Mouse (Mus musculus): ENCODE measurements around the gene Eva1a.

The Eva1a gene

DNA sequence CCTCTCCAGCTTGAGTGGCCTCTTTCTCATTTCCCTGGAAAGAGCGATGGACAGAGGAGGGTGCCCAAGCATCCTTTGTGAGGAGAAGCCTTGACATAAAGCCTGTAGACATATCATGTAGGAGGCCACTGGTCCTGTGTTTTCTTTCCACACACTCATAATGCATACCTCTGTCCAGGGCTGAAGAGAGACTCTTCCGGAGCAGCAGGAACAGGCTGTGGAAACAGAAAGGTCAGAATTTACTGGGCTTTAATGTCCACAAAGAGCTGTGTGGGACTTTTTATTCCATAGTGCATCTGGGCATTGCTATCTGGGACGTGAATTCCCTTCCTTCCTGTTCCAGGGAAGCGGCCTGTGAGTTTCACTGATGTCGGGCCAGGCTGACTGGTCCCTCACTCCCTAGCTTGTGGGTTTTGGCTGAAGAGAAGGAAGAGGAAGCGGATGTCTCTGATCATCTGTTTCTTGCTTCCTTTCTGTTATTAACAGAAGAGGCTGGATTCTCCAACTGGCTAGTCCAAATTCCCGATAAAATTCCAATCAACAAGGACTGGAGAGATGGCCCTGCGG lies 25.8 kb downstream of the Eva1a start:
- DNase-seq (ENCODE audit: low read depth, low spot score) = no peak

DNA sequence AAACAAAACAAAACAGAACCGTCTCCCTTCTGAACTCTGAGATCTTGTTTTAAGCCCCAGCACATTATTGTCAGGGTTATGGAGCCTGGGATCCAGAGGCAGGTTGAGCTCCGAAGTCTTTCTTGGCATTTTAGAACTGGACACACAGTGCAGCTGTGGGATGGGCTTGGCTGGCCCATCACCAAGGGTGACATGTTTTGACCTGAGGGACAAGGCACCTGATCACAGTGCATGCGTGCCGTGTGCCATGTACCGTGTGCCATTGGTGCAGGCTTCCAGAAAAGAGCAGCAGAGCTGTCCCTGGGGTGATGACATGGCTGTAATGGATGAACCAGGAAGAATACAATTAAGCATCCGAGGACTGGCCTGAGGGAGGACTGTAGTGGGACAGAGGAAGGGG lies 29.6 kb downstream of the Eva1a start:
- DNase-seq (ENCODE audit: low read depth, low spot score) = no peak

DNA sequence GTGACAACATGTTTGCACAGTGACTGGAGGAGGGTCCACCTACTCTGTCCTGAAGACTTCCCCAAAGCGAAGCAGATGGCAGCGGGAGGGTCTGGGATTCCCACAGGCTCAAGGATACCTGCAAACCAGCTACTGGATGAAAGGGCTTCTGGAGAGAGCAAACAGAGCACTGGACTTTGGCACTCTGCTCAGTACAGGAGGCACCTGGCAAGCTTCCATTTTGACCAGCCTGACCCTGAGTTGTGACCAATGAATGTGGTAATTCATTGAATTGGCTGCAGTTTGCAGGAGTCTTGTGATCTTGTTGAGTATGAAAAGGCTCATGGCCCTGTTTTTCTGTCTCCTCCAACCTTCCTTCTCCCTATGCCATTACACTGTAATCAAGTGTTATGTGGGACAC lies 32.2 kb downstream of the Eva1a start:
- DNase-seq (ENCODE audit: low read depth, low spot score) = no peak

DNA sequence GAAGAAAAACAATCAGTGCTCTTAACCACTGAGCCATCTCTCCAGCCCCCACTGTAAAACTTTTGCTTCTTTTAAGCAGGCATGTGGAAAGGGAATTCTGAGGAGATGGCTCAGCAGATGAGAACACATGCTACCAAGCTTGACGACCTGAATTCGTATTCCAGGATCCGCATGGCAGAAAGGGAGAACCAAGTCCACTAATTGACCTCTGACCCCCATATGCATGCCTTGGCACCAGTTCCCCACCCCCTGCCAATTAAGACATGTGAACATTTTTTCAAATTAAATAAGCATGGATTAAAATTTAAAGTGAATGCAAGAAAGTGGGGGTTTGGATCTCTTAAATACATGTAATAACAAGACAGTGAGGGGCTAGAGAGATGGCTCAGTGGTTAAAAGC lies 32.7 kb downstream of the Eva1a start:
- DNase-seq (ENCODE audit: low read depth, low spot score) = no peak

DNA sequence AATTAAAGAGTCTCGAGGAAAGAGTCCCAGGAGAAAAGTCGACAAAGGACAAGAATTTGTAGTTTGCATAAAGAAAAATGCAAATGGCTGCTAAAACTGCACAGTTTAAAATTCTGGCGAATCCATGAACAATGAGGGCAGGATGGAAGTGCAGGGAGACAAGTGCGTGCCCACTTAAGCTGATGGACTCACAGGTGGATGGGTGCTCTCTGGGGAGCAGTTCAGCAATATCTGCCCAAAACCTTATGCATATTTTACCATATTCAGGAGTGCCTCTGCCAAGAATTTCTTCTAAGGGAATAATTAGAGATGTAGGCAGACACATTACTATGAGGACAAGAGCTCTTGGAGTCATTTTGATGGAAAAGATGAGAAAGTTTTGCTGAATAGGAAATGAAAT lies 35.5 kb downstream of the Eva1a start:
- no peak for DNase-seq (ENCODE audit: low read depth, low spot score)

DNA sequence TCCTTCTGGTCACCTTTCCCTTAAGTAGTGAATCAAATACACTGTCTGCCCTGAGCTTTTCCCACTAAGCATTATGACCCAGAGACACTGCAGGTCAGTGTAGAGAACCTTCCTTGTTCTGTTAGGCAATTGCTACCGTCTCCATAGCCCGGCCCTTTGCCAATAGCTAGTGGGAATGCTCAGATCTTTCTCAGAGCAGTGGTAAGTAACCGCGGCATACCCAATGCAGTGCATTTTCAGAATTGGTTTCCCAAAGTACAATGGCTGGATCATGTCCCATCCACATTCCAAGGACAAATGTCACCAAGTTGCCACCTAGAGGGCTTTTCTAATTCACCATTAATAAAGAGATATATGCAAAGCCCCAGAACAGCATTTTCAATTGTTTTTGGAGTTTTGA lies 38.0 kb downstream of the Eva1a start:
- no peak for DNase-seq (ENCODE audit: low read depth, low spot score)

DNA sequence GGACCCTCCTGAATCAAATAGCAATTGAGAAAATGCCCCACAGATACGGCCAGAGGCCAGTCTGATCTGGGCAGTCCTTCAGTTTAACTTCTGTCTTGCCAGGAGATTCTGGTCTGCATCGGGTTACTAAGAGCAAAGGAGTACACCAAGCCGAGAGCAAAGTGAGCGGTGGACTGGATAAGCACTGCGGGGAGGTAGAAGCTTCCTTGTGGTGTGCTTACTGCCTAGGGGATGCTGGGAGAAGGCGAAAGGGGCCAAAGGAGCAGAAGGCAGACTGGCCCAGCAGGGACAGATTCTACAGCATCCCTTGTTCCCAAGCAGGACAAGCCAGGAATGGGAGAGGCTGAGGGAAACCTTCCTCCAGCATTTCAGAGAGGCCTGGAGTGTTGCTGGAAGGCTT lies 42.8 kb downstream of the Eva1a start:
- DNase-seq (ENCODE audit: low read depth, low spot score) = no peak

DNA sequence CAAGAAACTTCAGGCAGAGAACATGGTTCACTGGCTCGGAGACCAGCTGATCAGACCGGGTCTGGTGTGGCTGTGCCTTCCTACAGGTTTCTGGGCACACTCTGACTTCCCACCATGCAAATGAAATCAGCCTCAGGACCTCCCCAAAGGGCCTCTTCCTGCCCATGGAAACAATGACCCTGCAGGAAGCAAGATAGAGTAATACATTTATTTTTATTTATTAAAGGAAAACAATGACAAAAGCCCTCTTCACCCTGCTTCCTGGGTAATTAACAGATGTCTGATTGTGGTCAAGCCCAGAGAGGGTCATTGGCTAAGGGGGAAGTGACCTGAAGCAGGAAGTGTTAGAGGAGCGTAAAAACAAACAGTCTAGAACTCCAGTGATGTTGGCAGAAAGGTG lies 43.4 kb downstream of the Eva1a start:
- DNase-seq (ENCODE audit: low read depth, low spot score) = no peak

DNA sequence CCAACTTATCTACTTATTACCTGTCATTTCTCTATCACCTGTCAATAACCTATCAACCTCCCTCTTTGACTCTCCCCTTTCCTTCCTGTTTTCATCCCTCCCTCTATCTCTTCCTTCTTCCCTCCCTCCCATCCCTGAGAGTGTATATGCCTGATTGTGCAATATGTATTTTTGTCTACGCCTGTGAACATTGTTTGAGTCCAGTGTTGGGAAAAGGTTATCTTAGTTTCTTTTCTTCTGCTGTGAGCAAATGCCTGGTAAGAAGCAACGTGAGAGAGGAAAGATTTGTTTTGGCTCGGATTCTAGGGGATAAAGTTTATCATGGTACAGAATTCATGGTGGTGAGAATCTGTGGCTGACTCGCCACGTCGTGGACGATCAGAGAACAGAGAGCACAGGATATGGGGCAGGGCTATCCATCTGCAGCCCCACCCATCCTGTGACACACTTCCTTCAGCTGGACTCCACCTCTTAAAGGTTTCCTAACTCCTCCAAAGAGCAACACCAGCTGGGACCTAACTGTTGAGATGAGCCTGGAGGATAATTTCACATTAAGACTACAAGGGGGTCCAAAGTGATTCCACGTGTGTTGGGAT lies 44.6 kb downstream of the Eva1a start:
- no peak for DNase-seq (ENCODE audit: low read depth, low spot score)

DNA sequence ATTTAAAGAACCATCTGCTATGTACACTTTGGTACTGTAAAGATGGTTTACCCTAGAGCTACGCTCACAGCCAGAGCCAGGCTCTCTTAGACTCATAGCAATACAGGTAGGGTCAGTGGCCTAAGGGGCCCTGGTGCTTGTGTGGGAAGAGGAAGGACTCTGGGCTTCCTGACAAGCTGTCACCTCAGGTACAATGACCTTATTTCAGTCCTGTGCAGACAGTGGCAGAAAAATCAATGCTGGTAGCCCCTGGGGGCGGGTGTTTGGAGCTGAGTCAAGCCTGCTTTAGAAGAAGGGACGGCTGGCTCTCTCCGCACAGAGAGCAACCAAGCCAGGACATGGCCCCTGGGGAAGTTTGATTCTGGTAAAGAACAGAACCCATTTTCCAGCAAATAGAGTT lies 47.3 kb downstream of the Eva1a start:
- DNase-seq (ENCODE audit: low read depth, low spot score) = no peak

DNA sequence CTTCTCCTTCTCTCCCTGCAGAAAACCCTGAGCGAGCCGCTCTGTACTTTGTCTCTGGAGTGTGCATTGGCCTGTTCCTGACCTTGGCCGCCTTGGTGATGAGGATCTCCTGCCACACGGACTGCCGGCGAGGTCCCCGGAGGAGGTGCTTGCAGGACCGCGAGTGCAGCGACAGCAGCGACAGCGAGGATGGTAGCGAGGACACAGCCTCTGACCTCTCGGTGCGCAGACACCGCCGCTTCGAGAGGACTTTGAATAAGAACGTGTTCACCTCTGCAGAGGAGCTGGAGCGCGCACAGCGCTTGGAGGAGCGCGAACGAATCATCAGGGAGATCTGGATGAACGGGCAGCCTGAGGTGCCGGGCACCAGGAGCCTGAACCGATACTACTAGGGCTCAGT lies 50.9 kb downstream of the Eva1a start:
- DNase-seq (ENCODE audit: low read depth, low spot score) = no peak

DNA sequence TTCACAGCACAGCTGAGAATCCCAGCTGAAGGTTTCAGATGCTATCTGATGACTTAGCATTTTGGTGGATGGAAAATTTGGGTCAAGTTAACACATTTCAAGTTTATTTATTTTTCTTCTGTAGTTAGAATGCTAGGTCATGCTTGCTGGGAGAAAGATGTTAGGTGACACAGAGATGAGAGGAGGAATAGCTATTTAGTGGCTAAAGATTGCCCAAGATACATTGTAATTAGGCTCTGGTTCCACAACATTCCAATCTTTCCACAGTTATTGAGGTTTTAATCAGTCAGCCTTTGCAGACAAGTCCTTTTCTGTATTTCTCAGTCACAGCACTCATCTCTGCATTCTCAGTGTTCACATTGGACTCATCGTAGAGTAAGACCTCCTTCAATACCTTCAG lies 56.9 kb downstream of the Eva1a start:
- DNase-seq (ENCODE audit: low read depth, low spot score) = no peak

DNA sequence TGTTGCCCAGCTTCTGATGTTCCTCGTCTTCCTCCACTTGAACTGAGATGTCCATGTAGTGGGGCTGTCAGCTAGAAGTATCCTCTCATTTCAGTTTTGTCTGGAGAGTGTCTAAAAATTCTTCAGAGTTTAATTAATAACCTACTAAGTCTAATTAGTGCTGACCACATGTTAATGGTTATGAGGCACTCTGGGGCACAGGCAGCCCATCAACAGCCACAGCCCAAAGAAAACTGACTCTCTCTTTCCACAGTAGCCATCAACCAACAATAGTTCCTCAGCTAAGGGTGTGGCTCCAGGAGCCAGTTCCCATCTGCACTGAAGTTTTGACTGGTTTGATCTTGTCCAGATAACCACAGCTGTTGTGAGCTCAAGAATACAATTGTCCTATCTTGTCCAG lies 57.6 kb downstream of the Eva1a start:
- no peak for DNase-seq (ENCODE audit: low read depth, low spot score)

DNA sequence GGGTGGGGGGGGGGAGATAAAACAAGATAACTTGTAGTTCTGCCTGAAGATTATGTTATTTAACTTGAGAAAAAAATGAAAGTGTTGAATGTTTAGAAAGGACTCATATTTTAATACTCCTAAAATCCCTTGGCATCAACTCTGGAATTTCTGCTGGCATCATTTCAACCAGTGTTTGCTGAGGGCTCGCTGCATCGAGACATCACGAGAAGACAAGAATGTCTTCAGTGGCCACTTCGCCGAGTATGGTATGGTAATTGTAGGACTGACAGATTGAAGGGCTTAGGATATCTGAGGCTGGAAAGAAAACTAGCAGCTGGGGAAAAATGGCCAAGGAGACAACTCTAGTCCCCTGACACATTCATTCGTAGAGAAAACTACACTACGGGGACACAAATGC lies 69.6 kb downstream of the Eva1a start:
- DNase-seq (ENCODE audit: low read depth, low spot score) = no peak

DNA sequence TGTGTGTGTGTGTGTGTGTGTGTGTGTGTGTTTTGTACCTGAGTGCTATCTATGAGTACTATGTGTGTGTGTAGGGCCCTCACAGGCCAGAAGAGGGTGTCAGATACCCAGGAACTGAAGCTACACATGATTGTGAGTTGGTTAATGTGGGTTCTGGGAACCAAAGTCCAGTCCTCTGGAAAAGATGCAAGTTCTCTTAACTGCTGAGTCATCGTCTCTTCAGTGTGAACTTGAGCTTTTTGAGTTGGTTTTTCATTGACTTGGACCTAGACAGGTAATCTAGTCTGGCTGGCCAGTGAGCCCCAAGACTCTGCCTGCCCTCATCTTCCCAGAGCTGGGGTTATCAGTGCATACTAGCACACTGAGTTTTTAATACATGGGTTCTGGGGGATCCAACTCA lies 70.3 kb downstream of the Eva1a start:
- DNase-seq (ENCODE audit: low read depth, low spot score) = no peak

DNA sequence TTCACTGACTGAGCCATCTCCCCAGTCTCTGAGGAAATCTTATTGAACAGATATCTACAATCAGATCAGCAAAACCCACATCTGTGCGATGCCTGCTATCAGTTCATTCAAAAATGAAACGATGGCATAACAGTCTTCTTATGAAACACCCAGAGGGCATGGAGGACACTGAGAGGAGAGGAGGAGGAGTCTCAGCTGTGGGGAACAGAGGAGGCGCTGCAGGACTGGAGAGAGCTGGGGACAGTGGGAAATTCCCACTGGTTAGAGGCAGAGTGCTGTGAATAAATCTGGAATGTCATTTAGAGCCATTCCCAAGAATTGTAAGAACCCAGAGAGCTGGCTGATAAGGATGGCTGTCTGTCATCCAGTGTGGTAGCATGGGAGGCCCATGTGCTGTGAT lies 70.7 kb downstream of the Eva1a start:
- DNase-seq (ENCODE audit: low read depth, low spot score) = no peak

DNA sequence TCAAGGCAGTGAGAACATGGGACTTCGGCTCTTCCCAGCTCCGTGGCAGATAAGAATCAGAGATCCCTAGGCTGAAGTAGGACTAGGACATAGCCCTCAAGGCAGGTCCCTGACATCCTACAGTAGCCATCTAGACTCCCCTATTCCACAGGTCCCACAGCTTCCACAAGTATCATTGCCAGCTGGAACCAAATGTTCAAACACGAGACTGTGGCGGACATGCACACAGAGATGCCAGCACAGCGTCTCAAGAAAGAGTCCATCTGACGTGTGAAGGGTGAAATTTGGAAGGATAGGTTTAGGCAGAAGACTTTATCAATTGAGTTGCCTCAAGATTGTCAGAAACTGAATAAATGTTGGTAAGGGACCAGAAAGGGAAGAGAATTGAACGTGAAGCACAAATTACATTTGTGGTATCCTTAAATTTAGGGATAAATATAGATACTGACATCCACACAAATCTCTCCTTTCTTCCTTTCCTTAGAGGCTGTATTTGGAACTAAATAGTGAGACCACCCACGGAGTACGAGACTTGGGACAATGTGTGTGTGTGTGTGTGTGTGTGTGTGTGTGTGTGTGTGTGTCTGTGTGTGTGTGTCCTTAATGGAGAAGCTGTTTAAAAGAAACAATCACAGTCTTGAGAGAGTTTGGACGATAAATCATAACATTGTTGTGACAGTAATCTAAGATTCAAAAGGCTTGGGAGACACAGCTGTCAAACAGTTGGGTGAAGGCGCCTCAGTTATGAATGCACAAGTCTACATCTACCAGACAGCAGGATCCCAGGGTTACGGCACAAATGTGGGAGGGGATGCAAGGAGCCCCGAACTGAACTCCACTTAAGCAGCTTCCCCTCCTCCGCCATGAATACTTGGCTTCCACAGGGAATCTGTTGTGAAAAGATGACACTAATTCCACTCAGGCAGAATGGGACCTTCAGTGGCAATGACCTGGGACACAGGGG lies 71.6 kb downstream of the Eva1a start:
- DNase-seq (ENCODE audit: low read depth, low spot score) = no peak

DNA sequence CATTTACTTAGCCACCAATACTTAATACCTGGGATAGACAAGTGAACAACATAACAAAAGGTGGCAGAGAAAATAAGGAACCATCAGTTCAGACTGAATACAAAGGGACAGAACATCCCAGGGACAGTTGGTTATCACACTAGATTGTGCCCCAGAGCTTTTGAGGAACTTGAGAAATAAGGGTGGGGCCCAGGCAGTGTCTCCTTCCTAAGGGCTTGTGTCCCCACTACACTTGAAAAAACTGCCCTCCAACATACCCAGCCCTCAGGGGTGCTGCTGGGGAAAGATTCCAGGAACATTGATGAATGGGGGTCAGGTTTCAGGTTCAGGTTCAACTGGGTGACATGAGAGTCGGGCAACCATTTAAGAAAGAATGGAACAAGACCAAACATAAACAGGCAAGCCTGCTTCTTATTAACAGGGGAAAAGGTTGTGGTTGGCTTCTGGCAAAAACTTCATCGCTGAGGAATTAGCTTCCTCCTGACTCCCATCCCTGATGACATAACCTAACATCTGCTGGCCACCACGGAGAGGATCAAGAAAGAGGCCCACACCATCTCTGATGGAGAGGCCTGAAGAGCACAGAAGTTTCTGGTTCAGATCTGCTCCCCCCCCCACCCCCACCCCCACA lies 74.6 kb downstream of the Eva1a start:
- DNase-seq (ENCODE audit: low read depth, low spot score) = no peak

DNA sequence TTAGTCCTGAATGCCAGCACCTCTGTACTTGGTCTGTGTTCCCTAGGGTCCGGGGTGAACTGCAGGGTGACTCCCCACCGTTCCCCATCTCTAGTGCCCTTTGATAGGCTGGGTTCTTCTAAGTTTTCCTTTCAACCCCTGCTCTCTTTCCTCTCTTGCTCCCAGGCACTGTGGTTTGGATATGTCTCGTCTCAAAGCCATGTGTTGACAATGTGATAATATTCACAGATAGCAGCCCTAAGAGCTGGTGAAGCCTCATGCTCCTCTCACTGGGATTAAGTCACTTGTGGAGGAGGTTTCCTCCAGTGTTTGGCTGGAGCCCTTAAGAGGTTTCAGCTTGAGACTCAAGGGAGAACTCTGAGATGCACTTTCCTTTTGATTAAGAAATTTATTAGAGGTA lies 75.3 kb downstream of the Eva1a start:
- DNase-seq (ENCODE audit: low read depth, low spot score) = no peak

DNA sequence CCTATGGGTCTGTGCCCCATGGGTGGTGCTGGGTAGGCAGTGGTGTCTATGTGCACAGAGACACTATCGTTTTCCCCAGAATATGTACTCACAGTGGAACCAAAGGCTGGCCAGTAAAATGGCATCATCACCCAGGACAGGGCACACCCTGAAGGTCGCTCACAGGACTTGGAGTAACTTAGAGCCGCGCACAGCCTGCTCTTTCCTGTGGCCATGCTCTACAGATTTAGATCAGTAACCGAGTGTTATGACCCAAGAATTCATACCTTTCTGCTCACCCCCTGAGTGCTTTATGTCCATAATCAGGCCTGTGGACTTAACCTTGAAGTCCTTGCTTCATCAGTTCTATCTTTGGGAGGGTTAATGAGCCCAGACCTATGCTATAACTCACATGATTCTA lies 77.0 kb downstream of the Eva1a start:
- no peak for DNase-seq (ENCODE audit: low read depth, low spot score)

DNA sequence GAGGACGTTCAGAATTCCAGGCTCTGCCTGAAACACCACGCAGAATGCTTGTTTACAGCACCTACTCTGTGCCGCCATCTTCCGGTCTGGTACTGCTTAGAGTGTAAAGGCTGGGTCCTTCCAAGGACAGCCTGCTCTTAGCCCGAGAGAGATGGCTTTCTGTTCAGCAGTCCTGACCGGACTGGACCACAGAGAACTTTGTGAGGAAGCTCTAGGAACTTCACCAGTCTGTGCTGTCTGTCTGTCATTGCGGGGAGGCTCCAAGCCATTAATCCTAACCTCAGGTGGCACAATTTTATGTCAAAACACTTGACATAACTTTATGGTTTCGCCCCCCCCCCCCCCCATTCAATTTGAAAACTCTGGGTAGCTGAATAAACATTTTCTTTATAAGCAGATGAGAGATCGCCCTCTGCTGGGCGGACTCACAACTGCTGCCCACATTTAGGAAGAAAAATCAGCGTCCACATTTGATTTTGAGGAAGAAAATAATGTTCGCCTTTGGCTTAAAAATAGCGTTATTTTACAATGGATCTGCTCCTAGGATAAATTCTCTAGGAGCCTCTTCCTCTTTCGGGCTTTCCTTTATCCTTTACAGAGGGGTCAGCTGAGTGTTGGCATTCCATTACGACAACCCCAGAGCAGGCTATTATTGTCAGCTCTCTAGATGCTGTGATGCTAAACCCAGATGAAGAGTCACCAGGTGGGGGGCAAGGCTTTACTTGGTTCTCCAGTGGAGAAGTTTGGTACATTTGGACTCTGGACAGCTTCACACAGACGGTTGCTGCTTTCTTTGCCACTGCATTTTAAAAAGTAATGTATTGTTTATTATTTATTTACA lies 78.7 kb downstream of the Eva1a start:
- DNase-seq (ENCODE audit: low read depth, low spot score) = peak; percentile 59

DNA sequence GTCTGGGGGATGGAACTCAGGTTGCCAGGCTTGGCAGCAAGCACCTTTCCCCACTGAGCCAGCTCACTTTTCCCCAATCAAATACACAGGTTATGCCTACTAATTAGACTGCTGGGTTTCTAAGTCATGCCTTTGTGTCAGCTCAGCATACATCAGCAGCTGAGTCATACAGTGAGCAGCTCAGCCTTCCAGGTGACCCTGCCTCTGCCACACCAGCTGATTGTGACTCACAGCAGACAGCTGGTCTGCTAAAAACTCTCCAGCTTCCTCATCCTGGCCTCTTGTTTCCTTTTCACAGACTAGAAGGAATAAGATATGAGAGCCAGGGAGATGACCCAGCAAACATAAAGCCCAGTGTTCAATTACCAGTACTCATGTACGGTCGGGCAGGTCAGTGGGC lies 84.3 kb downstream of the Eva1a start:
- no peak for DNase-seq (ENCODE audit: low read depth, low spot score)
